Mouse (Mus musculus): Measurements from ENCODE around the gene Vangl1. TPM values are rescaled to one million over a fixed set of nuclear protein-coding genes. Genes with fewer than 3 reads are reported as not detected.

Gene Vangl1
- polyA plus RNA-seq, 1 experiment = 25.4 TPM

GRCm38 (mm10) chr3:102142947-102143346 lies 61.5 kb downstream of the Vangl1 start:
- H3ac ChIP-seq (ENCODE audit: control insufficient read depth, insufficient read length, low read depth) = no peak overlapping the region
- H3K79me3 ChIP-seq (ENCODE audit: low read depth) = no peaks in the 10 kb centered on the region
- TF ChIP-seq MYOD1 (IDR thresholded peaks at IDR 0.05; ENCODE audit: control insufficient read depth, insufficient read length, low read depth) = peak; percentile 62
- TF ChIP-seq FOSL1 (IDR thresholded peaks at IDR 0.05; ENCODE audit: insufficient read depth, low read length, poor library complexity, severe bottlenecking) = peak; percentile 76
- TF ChIP-seq CEBPB (IDR thresholded peaks at IDR 0.05; ENCODE audit: low read depth) = no peak
- TF ChIP-seq USF1 (IDR thresholded peaks at IDR 0.05; ENCODE audit: low read depth) = no peak
- H3K4me3 ChIP-seq (ENCODE audit: insufficient read depth, poor library complexity, severe bottlenecking) = no peak overlapping the region
- no peaks in the 10 kb centered on the region for H3K27me3 ChIP-seq (ENCODE audit: control insufficient read depth, insufficient read depth, insufficient read length)
- H3K36me3 ChIP-seq (ENCODE audit: control insufficient read depth, insufficient read depth) = no peaks in the 10 kb centered on the region
- H3K79me2 ChIP-seq (ENCODE audit: control insufficient read depth, insufficient read depth) = no peaks in the 10 kb centered on the region

- H3K4me3 ChIP-seq (ENCODE audit: insufficient read depth, poor library complexity, severe bottlenecking) = no peak overlapping the region
- no peaks in the 10 kb centered on the region for H3K36me3 ChIP-seq (ENCODE audit: control insufficient read depth, insufficient read depth)
- H3ac ChIP-seq (ENCODE audit: control insufficient read depth, insufficient read length, low read depth) = no peak overlapping the region
- no peaks in the 10 kb centered on the region for H3K79me3 ChIP-seq (ENCODE audit: low read depth)
- H3K79me2 ChIP-seq (ENCODE audit: control insufficient read depth, insufficient read depth) = no peaks in the 10 kb centered on the region
- H3K27me3 ChIP-seq (ENCODE audit: control insufficient read depth, insufficient read depth, insufficient read length) = no peaks in the 10 kb centered on the region
- TF ChIP-seq MAX (IDR thresholded peaks at IDR 0.05) (peak; percentile 60), MYOG (IDR thresholded peaks at IDR 0.05; ENCODE audit: control insufficient read depth, extremely low read depth, insufficient read length) (no peak), MYOD1 (IDR thresholded peaks at IDR 0.05; ENCODE audit: control insufficient read depth, insufficient read length, low read depth) (no peak)
Observed at GRCm38 (mm10) chr3:102141893-102142292, 62.6 kb downstream of the Vangl1 start.

DNA sequence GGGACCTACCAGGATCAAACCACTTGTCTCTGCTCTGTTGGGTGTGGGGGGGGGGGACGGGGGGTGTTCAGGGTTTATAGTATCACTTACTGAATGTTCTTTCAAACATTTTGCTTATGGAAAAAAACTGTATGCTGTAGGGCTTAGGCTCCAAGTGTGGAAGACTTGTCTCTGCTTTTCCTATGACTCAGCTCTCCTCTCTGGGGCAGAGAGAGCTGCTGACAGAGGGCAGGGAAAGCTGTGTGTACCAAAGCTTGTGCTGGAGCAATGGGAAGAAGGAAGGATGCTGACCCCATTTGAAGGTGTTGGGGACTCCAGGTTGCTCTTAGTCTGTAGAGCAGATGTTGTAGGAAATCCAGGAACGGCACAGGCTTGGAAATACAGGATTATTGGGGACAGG lies 63.0 kb downstream of the Vangl1 start:
- TF ChIP-seq MYOG (IDR thresholded peaks at IDR 0.05; ENCODE audit: control insufficient read depth, extremely low read depth, insufficient read length) (no peak), MAX (IDR thresholded peaks at IDR 0.05) (no peak), MYOD1 (IDR thresholded peaks at IDR 0.05; ENCODE audit: control insufficient read depth, insufficient read length, low read depth) (no peak), FOSL1 (IDR thresholded peaks at IDR 0.05; ENCODE audit: insufficient read depth, low read length, poor library complexity, severe bottlenecking) (no peak), USF1 (IDR thresholded peaks at IDR 0.05; ENCODE audit: low read depth) (no peak), CTCF (IDR thresholded peaks at IDR 0.05; ENCODE audit: control insufficient read depth, insufficient read depth, insufficient read length) (no peak), CEBPB (IDR thresholded peaks at IDR 0.05; ENCODE audit: low read depth) (no peak)
- H3ac ChIP-seq (ENCODE audit: control insufficient read depth, insufficient read length, low read depth) = peak overlapping the region; percentile 25
- no peaks in the 10 kb centered on the region for H3K79me3 ChIP-seq (ENCODE audit: low read depth)
- no peaks in the 10 kb centered on the region for H3K79me2 ChIP-seq (ENCODE audit: control insufficient read depth, insufficient read depth)
- no peak overlapping the region for H3K4me3 ChIP-seq (ENCODE audit: insufficient read depth, poor library complexity, severe bottlenecking)
- H3K27me3 ChIP-seq (ENCODE audit: control insufficient read depth, insufficient read depth, insufficient read length) = no peaks in the 10 kb centered on the region
- H3K36me3 ChIP-seq (ENCODE audit: control insufficient read depth, insufficient read depth) = no peaks in the 10 kb centered on the region

DNA sequence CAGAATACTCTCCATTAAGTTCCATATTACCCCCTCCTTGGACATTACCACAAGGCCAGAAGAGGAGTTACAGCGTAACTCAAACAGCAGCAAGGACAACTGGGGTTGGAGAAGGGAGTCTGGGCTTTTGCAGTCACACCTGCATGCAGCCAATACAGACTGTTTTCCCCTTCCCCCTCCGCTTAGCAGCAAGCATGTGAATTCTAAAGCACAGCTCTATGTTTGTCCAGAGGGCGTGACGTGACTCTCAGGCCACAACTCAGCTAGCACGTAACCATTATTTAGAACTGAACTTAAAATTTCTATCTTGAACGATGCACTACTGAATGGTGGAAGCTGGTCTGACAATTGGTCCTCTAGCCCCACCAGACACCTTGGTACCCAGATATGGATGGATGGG lies 63.9 kb downstream of the Vangl1 start:
- Histone ChIP-seq H3K4me3 (ENCODE audit: insufficient read depth, poor library complexity, severe bottlenecking) (no peak overlapping the region), H3K79me2 (ENCODE audit: control insufficient read depth, insufficient read depth) (no peaks in the 10 kb centered on the region), H3K36me3 (ENCODE audit: control insufficient read depth, insufficient read depth) (no peaks in the 10 kb centered on the region), H3K79me3 (ENCODE audit: low read depth) (no peaks in the 10 kb centered on the region), H3ac (ENCODE audit: control insufficient read depth, insufficient read length, low read depth) (no peak overlapping the region), H3K27me3 (ENCODE audit: control insufficient read depth, insufficient read depth, insufficient read length) (no peaks in the 10 kb centered on the region)
- TF ChIP-seq MYOG (IDR thresholded peaks at IDR 0.05; ENCODE audit: control insufficient read depth, extremely low read depth, insufficient read length) = no peak
- TF ChIP-seq MAX (IDR thresholded peaks at IDR 0.05) = no peak
- no peak for TF ChIP-seq USF1 (IDR thresholded peaks at IDR 0.05; ENCODE audit: low read depth)
- no peak for TF ChIP-seq MYOD1 (IDR thresholded peaks at IDR 0.05; ENCODE audit: control insufficient read depth, insufficient read length, low read depth)
- no peak for TF ChIP-seq CTCF (IDR thresholded peaks at IDR 0.05; ENCODE audit: control insufficient read depth, insufficient read depth, insufficient read length)
- no peak for TF ChIP-seq CEBPB (IDR thresholded peaks at IDR 0.05; ENCODE audit: low read depth)
- TF ChIP-seq FOSL1 (IDR thresholded peaks at IDR 0.05; ENCODE audit: insufficient read depth, low read length, poor library complexity, severe bottlenecking) = no peak

DNA sequence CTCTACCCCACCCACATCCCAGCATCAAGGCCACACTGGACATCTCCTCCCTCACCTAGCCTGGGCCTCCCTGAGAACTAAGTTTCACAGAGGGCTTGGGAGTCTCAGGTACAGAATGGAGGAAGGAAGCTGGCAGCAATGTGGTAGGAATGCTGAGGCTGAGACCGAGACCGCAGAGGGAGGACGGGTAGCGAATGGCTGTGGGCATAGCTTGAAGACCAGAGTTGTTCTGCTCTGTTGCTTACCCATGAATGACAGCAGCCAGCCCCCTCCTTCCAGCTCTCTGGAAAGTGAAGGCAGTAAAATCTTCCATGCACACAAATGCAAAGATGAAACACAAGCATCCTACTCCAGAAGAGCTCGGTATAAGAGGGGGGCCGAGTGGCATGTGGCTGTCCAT lies 65.6 kb downstream of the Vangl1 start:
- H3K4me3 ChIP-seq (ENCODE audit: insufficient read depth, poor library complexity, severe bottlenecking) = no peak overlapping the region
- no peaks in the 10 kb centered on the region for H3K36me3 ChIP-seq (ENCODE audit: control insufficient read depth, insufficient read depth)
- no peaks in the 10 kb centered on the region for H3K27me3 ChIP-seq (ENCODE audit: control insufficient read depth, insufficient read depth, insufficient read length)
- H3K79me2 ChIP-seq (ENCODE audit: control insufficient read depth, insufficient read depth) = no peaks in the 10 kb centered on the region
- TF ChIP-seq MYOD1 (IDR thresholded peaks at IDR 0.05; ENCODE audit: control insufficient read depth, insufficient read length, low read depth) (no peak), USF1 (IDR thresholded peaks at IDR 0.05; ENCODE audit: low read depth) (no peak), MAX (IDR thresholded peaks at IDR 0.05) (no peak), CTCF (IDR thresholded peaks at IDR 0.05; ENCODE audit: control insufficient read depth, insufficient read depth, insufficient read length) (no peak), CEBPB (IDR thresholded peaks at IDR 0.05; ENCODE audit: low read depth) (no peak), FOSL1 (IDR thresholded peaks at IDR 0.05; ENCODE audit: insufficient read depth, low read length, poor library complexity, severe bottlenecking) (no peak), MYOG (IDR thresholded peaks at IDR 0.05; ENCODE audit: control insufficient read depth, extremely low read depth, insufficient read length) (no peak)
- no peak overlapping the region for H3ac ChIP-seq (ENCODE audit: control insufficient read depth, insufficient read length, low read depth)
- H3K79me3 ChIP-seq (ENCODE audit: low read depth) = no peaks in the 10 kb centered on the region

- TF ChIP-seq CEBPB (IDR thresholded peaks at IDR 0.05; ENCODE audit: low read depth) (no peak), MYOG (IDR thresholded peaks at IDR 0.05; ENCODE audit: control insufficient read depth, extremely low read depth, insufficient read length) (no peak), FOSL1 (IDR thresholded peaks at IDR 0.05; ENCODE audit: insufficient read depth, low read length, poor library complexity, severe bottlenecking) (no peak), USF1 (IDR thresholded peaks at IDR 0.05; ENCODE audit: low read depth) (no peak), MAX (IDR thresholded peaks at IDR 0.05) (no peak), MYOD1 (IDR thresholded peaks at IDR 0.05; ENCODE audit: control insufficient read depth, insufficient read length, low read depth) (no peak)
- Histone ChIP-seq H3K79me3 (ENCODE audit: low read depth) (no peaks in the 10 kb centered on the region), H3K79me2 (ENCODE audit: control insufficient read depth, insufficient read depth) (no peaks in the 10 kb centered on the region), H3K36me3 (ENCODE audit: control insufficient read depth, insufficient read depth) (no peaks in the 10 kb centered on the region), H3K4me3 (ENCODE audit: insufficient read depth, poor library complexity, severe bottlenecking) (no peak overlapping the region), H3K27me3 (ENCODE audit: control insufficient read depth, insufficient read depth, insufficient read length) (no peaks in the 10 kb centered on the region), H3ac (ENCODE audit: control insufficient read depth, insufficient read length, low read depth) (no peak overlapping the region)
Observed at GRCm38 (mm10) chr3:102137158-102137557, 67.3 kb downstream of the Vangl1 start.
